In the genomic region with DNA sequence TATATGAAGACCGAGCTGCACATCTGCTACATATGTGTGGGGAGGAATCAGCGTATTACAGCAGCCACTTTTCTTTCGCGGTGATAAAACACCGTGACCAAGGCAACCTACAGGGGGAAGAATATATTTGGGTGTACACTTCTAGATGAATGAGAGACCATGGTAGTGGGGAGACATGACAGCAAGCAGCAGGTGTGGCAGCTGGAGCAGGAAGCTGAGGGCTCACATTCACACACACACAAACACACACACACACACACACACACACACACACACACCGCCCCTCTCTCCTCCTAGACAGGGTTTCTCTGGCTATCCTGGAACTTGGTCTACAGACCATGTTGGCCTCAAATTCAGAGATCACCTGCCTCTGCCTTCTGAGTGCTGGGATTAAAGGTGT, we compare ENCODE assay signal across 19 mouse cellular contexts. TPM values are rescaled to one million over a fixed set of nuclear protein-coding genes. Genes with fewer than 3 reads are reported as not detected.
A peak's percentile ranks its signal among the peaks of the same experiment; 100 is the strongest.
DNase-seq lines count a peak whose midpoint lies in the region; ATAC-seq and TF ChIP-seq lines count a peak whose summit lies in the region.
"Had no signal": no experiment of that assay in that cellular context is flagged by ENCODE, and none has a peak within 500 bp of the region (broad histone marks: within the 10 kb centered on the region; RNA-seq: fewer than 3 reads in every experiment).

No protein-coding gene starts in this region.

- H3K27me3 ChIP-seq in heart, embryonic 12.5 days (replicated peaks): peaks cover 9% of the 10 kb centered on the region; the same call in 1 of the 2 replicates
- H3K27me3 ChIP-seq in myocyte (ENCODE audit: control insufficient read depth, insufficient read depth, insufficient read length): no peaks in the 10 kb centered on the region
- H3K27me3 ChIP-seq: CH12.LX, Patski had no signal

- no peak overlapping the region for H3K4me3 ChIP-seq in heart, embryonic 12.5 days
- H3K4me3 ChIP-seq in myocyte: no peak overlapping the region

- H3K9me3 ChIP-seq in heart, embryonic 12.5 days (replicated peaks): no peaks in the 10 kb centered on the region
- H3K9me3 ChIP-seq: G1E had no signal

- H3K27ac ChIP-seq in heart, embryonic 12.5 days (ENCODE audit: poor library complexity, severe bottlenecking): no peak overlapping the region

- DNase-seq in heart, adult 11 months: peak; percentile 61
- DNase-seq: adrenal gland, adult 2 months; adrenal gland, adult 8-10 months; adrenal gland, postnatal 10 days; adrenal gland, postnatal 14 days; adrenal gland, postnatal 25 days; adrenal gland, postnatal 36 days; B cell, adult 2 months; cerebellum, adult 11 months; cerebellum, adult 11-12 months; cerebellum, adult 18-20 months had no signal

- 88% methylated on average over 6 of the region's 6 CpGs for WGBS in heart, embryonic 12.5 days

- no peak overlapping the region for H3ac ChIP-seq in myocyte (ENCODE audit: control insufficient read depth, insufficient read length)

- no peaks in the 10 kb centered on the region for H3K4me1 ChIP-seq in heart, embryonic 12.5 days (replicated peaks)

- ATAC-seq in heart, embryonic 12.5 days (ENCODE audit: insufficient number of reproducible peaks, low FRiP score): no peak
- no peak for ATAC-seq in erythroid progenitor cell, adult 5-6 weeks (replicated peaks; ENCODE audit: low FRiP score, poor library complexity, severe bottlenecking)
- ATAC-seq: activated CD4-positive, CD25-positive, alpha-beta regulatory T cell, adult 4 months; CD4-positive, CD25-positive, alpha-beta regulatory T cell, adult 4 months; Patski had no signal

- H3K36me3 ChIP-seq in heart, embryonic 12.5 days: no peaks in the 10 kb centered on the region
- H3K36me3 ChIP-seq in myocyte (ENCODE audit: control insufficient read depth, insufficient read depth): no peaks in the 10 kb centered on the region
- H3K36me3 ChIP-seq: G1E had no signal

- H3K4me2 ChIP-seq in heart, embryonic 12.5 days: no peak overlapping the region
- H3K4me2 ChIP-seq in myocyte (ENCODE audit: low read depth): no peak overlapping the region

- TF ChIP-seq POLR2A in myocyte (IDR thresholded peaks at IDR 0.05; ENCODE audit: insufficient read length, low read depth): no peak

- no peaks in the 10 kb centered on the region for H3K79me2 ChIP-seq in myocyte (ENCODE audit: control insufficient read depth, insufficient read depth)

- no peak overlapping the region for H3K9ac ChIP-seq in heart, embryonic 12.5 days

TF ChIP-seq in myocyte, 11 proteins besides CTCF, POLR2A, EP300 and RAD21:
- no peak for TF ChIP-seq MAX (IDR thresholded peaks at IDR 0.05; ENCODE audit: low read depth)
- peak in 1 of 3 experiments; percentile 32 for TF ChIP-seq MYOG (IDR thresholded peaks at IDR 0.05; ENCODE audit: control insufficient read depth in 1 of 3, insufficient read depth in 1 of 3, insufficient read length in 2 of 3, low read depth in 2 of 3)
- TF ChIP-seq MYOD1 (IDR thresholded peaks at IDR 0.05; ENCODE audit: control insufficient read depth in 1 of 3, insufficient read length in 2 of 3, low read depth in 2 of 3): peak in 2 of 3 experiments; percentile 52 to 73

RNA-seq across cellular contexts. Expression of a gene that starts 33.0 kb away (rescaled TPM):
- 0.14 and 0.24 TPM in 2 replicates for polyA plus RNA-seq in heart, embryonic 12.5 days (2016; fragmentation: Nextera tagmentation; extraction: Ambion mirVana)
- polyA plus RNA-seq in myocyte (2012; fragmentation: generic; extraction: Trizol): not detected
- total RNA-seq in erythroid progenitor cell, adult 5-6 weeks (2015; ENCODE audit: low replicate concordance): 1.3 TPM in 1 of 2 replicates, not detected in the other
- 0.64 TPM in 1 of 2 replicates, not detected in the other for total RNA-seq in erythroid progenitor cell, adult 5-6 weeks (2017; ENCODE audit: low replicate concordance)
- total RNA-seq: CH12.LX, G1E had no signal
- polyA plus RNA-seq: activated CD4-positive, CD25-positive, alpha-beta regulatory T cell, adult 4 months; G1E; Patski had no signal

RNA-seq across cellular contexts. Expression of a gene that starts 45.7 kb away (rescaled TPM):
- 8.7 and 8.8 TPM in 2 replicates for polyA plus RNA-seq in heart, embryonic 12.5 days (2016; fragmentation: Nextera tagmentation; extraction: Ambion mirVana)
- polyA plus RNA-seq in myocyte (2012; fragmentation: generic; extraction: Trizol): 15.8 TPM
- total RNA-seq in erythroid progenitor cell, adult 5-6 weeks (2015; ENCODE audit: low replicate concordance): 3.8 and 6.1 TPM in 2 replicates
- 1.9 and 7.3 TPM in 2 replicates for total RNA-seq in erythroid progenitor cell, adult 5-6 weeks (2017; ENCODE audit: low replicate concordance)
- polyA plus RNA-seq: activated CD4-positive, CD25-positive, alpha-beta regulatory T cell, adult 4 months; CD4-positive, CD25-positive, alpha-beta regulatory T cell, adult 4 months had no signal
